Mouse (Mus musculus) gastrocnemius, postnatal 36 days (tissue): Measurements from ENCODE around the gene Mterf4. TPM values are rescaled to one million over a fixed set of nuclear protein-coding genes. Genes with fewer than 3 reads are reported as not detected.
"Not testable (repeated sequence)": the region's sequence is repeated elsewhere in the genome, so short reads cannot be mapped to it uniquely, and the experiment has no call there.

Experiments used
- DNase-seq, 2 experiments: peaks; one replicate each; pipeline ENCODE4 v3.0.0; 2022
- intact Hi-C: fragments of 180-260 bp; cut with DNase I; formaldehyde crosslinking; loops from one replicate; pipeline ENCODE4 v1.15.1; 2025
- long read RNA-seq, 2 experiments: library from polyadenylated mRNA; stranded (forward); transcript quantifications; one replicate each; pipeline ENCODE4 v2.0.0; 2021
- total RNA-seq, 2 experiments: library from RNA; stranded (reverse); gene quantifications; 2 replicates each; pipeline ENCODE4 v1.2.3; 2021

Gene Mterf4
- total RNA-seq, result 10 to 100 TPM in 1 of 2 experiments, 1 to 10 TPM in 1; 8.7 to 11.3 TPM
- long read RNA-seq, experiment 1, partial matches to known transcripts, result 0 of 2 reads
- long read RNA-seq, experiment 1, other reads (novel, unspliced or antisense), result 0 of 2 reads
- long read RNA-seq, experiment 2, transcript Mterf4-201 (4 exons, 1,366 nt), result major isoform, 7 of 13 reads
- long read RNA-seq, experiment 2, partial matches to known transcripts, result 0 of 13 reads
- long read RNA-seq, experiment 2, other reads (novel, unspliced or antisense), result 6 of 13 reads

DNA sequence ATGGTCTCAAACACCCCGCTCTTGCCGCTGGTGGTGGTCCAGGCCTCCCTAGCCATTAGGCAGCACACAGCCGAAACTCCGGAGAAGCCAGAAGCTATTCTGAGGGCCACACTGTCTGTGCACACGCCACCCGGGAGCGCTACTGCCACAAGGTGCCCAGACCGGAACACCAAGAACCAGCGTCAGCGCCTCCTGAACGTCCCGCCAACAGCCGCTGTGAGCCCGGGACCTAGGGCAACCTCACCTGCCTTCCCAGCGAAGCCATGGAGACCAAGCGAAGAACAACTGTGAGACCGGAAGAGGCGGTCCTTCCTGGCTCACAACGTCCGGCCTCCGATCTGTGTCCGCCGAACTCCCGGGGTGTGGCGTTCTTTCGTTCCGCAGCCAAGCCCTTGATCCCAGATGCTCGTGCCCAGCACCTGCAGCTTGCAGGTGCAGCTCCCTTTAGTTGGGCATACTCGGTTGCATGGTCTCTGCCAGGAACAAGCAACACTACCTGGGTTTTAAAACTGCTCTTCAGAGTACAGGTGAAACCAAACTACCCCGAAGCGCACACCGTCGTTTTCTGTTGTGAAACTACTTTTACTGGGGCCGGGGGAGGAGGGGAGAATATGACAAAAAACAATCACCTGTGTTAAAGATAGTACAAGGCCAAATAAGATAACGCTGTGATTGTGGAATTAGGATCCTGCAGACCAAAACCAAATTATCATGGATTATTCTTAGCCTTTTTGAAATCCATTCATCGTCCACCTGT, at the start of gene Mterf4:
Gene Mterf4, minus strand, starts transcription at position 335 of the 757 bp plus-strand sequence.
- DNase-seq, result peak; percentile 71 to 73
- intact Hi-C loops, result loop anchor here (2.0 to 10.0 kb wide), 3 partner anchors 39 to 371 kb away; partner anchors contain the start of gene Capn10

DNA sequence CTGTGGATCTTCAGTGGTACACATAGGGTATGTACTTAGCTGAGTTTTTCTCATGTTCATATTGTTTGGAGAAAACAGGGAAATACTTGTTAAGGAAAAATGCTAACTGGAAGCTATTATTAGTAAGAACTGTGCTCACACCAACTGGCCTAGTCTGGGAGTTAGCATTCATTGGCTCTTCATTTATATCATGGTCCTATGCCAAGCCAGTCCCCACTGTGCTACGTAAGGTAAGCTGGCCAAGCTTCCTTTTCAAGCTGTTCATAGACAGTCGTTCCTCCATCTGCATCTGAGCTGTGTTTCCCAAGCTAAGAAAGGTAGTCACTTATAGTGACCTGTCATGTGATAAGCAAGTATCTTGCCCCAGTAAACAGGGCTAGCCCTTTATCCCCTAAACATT, 47.0 kb upstream of the Mterf4 start:
- no peak for DNase-seq
- intact Hi-C loops, result no loop called here

DNA sequence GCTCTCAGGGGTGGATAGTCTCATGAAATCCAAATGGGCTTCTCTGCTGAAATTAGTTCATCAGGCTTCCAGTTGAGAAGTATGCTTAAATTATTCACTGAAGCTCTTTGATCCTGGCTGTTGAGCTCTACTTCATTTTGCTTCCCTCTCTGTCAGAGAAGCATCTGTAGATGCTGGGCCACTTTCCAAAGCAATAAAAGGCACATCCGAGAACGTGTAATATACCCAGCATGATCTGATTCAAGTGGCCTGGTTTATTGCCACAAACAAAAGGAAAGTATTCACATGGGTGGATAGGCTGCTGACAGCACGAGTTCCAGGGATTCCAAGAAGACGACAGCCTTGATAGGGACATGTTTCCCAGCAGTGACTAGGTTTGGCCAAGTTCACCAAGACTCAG, 44.0 kb upstream of the Mterf4 start:
- intact Hi-C loops, result no loop called here
- no peak for DNase-seq

DNA sequence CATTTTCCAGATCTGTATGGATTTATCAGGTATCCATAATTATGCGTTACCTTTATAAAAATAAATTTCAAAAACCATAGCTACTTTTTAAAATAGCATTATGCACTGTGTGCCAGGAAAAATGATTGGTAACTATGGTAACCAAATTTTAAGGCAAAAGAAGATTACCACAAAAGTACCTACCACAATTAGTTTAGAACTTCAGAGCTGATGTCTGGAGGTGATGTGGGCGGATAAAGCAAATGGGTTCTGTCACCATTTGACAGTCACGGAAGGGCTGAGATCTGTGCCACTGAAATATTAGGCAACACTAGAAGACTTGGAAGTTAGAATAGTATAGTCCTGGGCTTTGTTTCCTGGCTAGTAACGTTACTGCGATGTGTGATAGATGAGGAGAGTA, 41.5 kb upstream of the Mterf4 start:
- DNase-seq, result no peak
- intact Hi-C loops, result no loop called here

DNA sequence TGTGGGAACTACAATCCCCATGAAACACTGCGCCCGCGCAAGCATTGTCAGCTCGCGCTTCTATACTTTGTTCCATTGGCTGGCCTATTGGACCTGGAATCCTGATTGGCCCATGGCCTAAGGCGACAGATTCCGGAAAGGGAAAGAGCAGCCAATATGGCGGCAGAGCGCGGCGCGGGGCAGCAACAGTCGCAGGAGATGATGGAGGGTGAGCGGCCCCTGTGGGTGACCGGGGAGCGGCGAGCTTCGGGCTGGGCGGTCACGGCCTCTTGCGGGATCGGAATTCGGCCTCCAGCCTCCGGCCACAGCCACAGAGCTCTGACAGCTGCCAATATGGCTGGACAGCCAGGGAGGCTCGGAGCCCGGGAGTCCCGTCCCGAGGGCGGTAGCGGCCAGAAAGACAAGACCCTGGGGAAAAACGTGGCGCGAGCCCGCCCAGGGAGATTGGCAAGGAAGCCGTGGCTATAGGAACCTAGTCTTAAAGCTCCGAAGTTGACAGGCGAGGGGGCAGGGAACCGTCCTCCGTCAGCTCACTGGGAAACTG, 37.9 kb upstream of the Mterf4 start:
- DNase-seq, result peak; percentile 86 to 92
- intact Hi-C loops, result loop anchor here (2.0 to 5.0 kb wide), 3 partner anchors 39 to 169 kb away; partner anchors contain the start of genes Farp2 and Mterf4

DNA sequence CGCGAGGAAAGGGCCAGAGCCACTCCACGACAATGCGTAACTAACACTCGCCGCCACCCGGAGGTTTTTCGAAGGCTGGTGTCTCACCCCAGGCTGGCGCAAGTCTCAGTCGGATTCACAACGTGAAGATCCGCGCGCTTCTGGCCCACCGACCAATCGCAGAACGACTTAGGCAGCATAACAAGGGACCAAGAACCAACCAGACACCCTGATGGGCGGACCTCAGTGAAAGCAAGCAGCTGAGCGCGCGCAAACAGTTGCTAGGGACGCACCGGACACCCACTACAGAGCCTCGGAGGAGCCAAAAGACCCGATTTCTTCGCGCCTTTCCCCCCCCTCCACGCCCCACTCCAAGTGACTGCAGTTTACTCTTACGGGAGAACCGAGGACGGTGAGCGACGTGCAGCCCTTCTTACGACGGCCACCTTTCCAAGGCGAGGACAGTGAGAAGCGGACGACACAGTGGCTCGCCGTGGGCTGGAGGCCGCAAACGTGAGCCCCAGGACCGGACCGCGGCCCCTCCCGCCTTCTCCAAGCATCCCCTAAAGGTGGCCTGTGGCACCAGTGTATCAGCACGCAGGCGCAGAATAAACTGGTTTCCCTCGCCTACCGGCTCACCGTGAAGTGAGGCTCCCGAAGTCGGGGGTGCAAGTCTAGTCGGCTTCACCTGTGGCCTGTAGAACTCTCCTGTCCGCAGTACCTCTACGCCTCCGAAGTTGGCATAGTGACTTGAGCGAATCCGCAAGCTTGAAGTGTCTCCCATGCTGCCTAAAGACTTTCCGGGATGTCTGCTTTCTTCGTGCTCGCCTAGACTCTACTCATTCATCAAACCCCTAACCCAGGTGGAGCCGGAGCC, 37.2 kb upstream of the Mterf4 start, which contains the start of the genes Ppp1r7 and Pask:
Gene Ppp1r7, plus strand, starts transcription at position 207 of the 856 bp plus-strand sequence.
Gene Pask, minus strand, starts transcription at position 835 of the 856 bp plus-strand sequence.
- peak; percentile 87 to 92 for DNase-seq
- intact Hi-C loops, result loop anchor here (5.0 kb wide), 2 partner anchors 166 to 169 kb away; partner anchors contain the start of gene Farp2

DNA sequence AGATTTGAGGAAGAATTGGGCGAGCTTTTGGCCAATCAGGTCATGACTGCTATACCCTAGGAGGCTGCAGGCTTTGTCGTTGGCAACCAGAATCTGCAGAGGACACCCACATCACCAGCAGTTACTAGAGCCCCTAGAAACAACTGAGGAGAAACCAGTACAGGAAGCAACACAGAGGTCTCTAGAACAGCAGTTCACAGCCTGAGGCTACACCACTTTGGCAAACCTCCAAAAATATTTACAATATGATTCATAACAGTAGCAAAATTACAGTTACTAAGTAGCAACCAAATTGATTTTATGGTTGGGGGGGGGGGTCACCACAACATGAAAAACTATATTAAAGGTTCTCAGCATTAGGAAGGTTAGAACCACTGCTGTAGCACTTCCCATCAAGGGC, 28.9 kb upstream of the Mterf4 start:
- no peak for DNase-seq
- intact Hi-C loops, result no loop called here

DNA sequence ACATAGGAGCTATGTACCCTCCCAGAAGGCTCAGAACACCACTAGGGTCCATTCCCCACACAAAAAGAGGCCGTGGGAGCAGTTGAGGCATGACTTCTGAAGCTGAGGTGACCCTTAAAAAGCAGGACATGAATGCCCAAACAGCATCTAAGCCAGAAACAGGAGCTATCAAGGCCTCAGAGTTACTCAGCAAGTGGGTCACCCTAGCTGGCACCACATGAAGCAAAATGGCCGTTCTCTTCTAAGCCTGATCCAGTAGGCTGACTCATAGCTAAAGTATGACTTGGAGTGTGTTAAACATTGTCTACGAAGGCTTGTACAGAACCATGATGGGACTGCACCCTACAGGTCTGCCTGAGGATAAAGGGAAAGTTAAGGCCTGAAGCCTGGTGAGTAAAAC, 20.7 kb upstream of the Mterf4 start:
- no peak for DNase-seq
- intact Hi-C loops, result no loop called here

DNA sequence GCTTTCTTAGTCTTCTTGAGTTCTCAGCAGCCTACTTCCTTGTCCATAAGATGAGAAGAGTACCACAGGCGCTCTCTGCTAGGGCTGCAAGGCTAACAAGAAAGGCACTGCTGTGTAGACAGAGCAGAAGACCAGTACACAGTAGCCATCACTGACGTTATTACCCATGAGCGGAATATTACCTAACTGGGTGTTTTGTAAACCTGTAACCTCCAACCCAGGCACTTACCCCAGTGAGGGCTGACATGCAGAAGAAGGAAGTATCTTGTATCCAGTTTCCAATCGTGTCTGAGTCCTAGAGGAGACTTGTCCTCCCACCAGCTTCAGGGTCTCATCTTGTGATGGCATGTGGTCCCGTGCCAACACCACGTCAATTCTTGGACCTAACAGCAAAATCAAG, 18.3 kb upstream of the Mterf4 start:
- intact Hi-C loops, result no loop called here
- DNase-seq, result no peak

DNA sequence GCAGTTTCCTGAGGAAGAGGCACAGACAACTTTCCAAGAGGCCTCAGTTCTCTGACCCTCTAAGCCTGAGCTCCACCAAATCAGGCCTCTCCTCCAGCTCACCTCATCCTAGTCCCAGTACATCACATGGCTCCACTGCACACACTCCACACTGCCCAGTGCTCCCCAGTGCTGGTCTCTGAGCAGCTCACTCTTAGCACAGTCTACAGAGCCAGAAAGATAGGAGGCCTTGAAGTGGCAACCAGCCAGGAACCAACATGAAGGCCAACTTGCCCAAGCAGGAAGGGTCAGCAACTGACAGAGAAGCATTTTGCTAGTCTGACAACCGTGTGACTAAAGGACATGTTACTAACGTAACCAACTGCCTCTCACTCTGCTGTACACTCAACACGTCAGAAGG, 5.1 kb downstream of the Mterf4 start:
- intact Hi-C loops, result loop anchor here (10.0 kb wide), 2 partner anchors 126 to 366 kb away; partner anchors contain the start of gene Capn10
- no peak for DNase-seq

DNA sequence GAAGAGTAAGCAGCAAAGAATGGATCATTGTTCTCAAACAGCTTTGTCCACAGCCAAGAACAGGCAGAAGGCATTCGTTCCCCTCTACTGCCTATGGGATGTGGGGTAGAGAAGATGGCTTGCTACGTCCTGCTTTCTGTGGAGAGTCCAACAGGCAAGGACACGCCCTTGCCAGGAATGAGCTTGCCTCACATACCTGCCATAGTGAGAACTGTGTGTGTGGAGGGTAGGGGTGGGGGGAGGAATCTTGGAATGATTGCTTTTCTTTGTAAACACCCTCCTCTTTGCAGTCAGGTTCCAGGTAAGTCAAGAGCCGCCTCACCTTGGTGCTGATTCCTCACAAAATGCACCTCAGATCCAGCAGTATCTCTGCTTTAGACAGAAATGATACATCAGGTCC, 5.9 kb downstream of the Mterf4 start:
- intact Hi-C loops, result loop anchor here (10.0 kb wide), 2 partner anchors 125 to 365 kb away; partner anchors contain the start of gene Capn10
- no peak for DNase-seq

DNA sequence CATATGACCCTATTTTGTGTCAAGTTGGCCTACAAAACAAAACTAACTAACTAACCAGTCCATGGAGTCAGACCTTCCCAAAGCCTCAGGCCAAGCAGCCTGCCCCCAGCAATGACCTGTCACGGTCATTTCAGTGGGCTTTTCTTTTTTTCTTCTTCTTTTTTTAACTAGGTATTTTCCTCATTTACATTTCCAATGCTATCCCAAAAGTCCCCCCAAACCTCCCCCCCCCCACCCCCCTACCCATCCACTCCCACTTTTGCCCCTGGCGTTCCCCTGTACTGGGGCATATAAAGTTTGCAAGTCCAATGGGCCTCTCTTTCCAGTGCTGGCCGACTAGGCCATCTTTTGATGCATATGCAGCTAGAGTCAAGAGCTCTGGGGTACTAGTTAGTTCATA, 11.2 kb downstream of the Mterf4 start:
- intact Hi-C loops, DNase-seq: not testable (repeated sequence)

DNA sequence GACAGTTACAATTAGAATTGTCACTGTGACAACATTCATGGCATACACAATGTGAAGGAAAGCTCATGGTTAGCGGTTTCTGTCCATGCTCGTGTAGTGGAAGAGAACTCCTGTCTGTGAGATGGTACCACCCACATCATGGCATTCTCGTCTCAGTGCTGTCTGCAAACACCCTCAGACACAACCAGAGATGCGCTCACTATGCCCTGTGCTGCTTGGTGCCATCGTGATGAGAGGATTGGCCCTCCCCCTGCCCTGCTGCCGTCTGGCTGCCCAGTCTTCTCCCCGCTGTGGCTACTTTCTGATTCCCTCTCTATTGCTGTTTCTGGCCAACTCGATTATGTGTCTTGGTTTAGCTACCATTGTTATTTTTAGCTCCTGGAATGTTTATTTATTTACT, 13.7 kb downstream of the Mterf4 start:
- intact Hi-C loops, result no loop called here
- DNase-seq, result no peak

DNA sequence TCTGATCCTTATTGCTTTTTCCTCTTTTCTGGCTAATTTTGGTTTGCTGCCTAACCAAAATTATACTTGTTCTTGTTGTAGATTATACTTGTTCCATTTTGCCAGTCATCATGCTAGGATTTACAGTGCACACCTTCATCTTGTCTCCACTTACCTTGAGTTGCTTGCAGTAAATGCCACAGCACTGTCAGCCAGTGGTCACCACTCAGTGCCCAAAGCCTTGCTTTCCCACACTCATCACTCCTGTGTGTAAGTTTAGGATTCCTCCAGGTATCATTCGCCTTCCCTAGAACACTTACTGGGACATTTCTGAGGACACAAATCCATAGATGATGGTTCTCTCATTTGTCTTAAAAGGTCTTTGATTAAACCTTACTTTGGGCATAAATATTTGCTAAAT, 14.1 kb downstream of the Mterf4 start:
- no peak for DNase-seq
- intact Hi-C loops, result no loop called here

DNA sequence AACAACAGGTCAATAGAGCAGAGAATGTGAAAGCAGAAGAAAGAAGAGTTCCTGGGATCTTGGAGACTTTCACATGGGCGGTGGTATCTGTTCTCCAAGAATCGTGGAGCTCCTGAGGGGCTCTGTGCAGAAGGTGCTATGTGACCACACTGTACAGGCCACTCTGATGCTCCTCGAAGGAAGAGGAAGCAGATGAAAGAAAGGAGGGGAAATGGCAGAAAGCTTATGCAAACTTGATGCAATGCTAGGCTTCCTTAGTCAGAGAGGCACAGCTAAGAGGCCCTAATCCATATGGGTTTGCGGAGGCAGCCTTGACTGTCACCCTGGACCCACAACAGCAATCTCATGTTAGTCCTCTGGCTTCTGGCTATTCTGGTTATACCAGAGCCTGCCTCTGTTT, 14.8 kb downstream of the Mterf4 start:
- no peak for DNase-seq
- intact Hi-C loops, result no loop called here

DNA sequence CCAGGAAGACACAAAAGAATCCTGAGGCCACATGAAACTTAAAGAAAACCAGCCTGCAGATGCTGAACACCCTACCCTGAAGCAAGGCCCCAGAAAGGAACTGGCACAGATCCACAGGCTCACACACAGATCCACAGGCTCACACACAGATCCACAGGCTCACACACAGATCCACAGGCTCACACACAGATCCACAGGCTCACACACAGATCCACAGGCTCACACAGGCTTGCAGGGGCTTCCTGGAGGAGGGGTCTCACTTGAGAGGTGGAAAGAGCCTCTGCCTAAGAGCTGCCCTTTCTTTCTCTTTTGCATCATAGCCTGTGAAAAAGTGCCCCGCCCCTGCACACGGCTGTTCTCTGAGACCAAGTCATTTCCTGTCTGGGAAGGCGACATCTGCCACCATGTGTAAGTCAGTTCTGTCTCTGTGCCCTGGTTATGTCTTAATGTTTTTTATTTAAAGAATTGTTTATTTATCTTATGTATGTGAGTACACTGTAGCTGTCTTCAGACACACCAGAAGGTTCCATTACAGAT, 16.0 kb downstream of the Mterf4 start:
- intact Hi-C loops, result no loop called here
- no peak for DNase-seq

DNA sequence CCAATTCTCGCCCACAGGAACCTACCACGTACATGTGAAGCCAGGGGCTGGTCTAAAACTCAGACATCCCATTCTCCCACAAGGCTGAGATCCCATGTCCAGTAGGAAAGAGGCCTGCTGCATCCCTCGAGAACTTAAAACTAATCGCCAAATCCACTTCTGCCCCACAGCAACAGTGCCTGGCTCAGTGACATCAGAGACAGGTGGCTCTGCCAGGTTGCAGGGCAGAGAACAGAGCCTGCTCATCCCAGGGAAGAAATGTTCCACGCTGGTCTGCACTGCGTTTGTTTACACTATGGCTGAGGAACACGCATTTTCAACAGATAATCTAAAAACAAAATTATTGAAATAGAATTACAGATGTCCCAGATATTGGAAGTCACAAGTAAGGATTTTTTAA, 28.7 kb downstream of the Mterf4 start:
- no peak for DNase-seq
- intact Hi-C loops, result no loop called here

DNA sequence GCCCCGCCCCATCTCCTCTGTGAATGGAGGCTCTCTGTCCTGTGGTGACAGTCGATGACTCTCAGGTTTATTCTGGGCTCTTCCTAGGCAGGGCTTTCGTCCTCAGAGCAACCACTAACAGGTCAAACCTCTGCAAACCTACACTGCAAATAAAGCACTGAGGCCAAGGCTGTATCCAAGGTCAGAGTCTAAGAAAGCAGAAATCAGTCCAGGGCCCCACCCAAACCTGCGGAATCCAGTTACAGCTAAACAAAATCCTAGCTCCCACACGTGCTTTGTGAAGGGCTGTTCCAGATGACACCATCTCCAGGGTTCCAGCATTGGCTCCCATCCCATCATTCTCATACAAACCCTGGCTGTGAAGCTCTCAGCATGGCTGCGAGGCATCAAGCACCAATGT, 30.2 kb downstream of the Mterf4 start:
- intact Hi-C loops, result no loop called here
- DNase-seq, result no peak

DNA sequence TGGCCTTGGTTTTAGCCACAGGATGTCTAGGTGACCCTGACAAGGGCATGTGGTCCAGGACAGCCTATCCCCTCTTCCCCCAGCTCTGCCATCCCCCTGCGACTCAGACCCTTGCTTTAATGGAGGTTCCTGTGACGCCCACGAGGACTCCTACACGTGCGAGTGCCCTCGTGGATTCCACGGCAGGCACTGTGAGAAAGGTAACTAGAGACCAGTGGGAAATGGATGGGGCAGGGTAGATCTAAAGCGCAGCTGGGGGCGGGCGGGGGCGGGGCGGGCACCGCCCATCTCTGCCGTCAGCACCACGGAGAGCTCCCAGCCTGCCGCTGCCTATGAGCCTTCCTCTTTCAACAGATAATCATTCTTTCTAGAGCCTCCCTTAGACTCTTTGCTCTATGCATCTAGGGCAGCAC, 33.3 kb downstream of the Mterf4 start:
- no peak for DNase-seq
- intact Hi-C loops, result no loop called here

DNA sequence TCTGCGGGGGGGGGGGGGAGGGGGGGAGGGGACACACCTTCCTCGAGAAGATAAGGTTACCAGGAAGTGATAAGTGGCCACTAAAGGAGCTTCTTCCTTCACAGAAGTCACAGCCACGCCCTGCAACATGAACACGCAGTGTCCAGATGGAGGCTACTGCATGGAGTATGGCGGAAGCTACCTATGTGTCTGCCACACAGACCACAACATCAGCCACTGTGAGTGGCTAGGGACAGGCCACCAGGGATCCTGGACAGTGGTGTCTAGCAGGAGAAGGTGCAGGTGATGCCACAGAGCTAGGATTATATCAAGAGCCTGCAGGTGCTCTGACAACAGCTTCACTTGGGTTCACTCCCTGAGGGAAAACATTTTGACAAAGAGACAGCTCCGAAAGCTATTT, 34.0 kb downstream of the Mterf4 start:
- no peak for DNase-seq
- intact Hi-C loops, result no loop called here
